Mouse (Mus musculus) cerebellum, adult 9-10 months (tissue): ENCODE measurements around the gene P2ry2.
A peak's percentile ranks its signal among the peaks of the same experiment; 100 is the strongest.

Experiments used
- DNase-seq: peaks from one replicate; pipeline ENCODE4 v3.0.0; 2022

Gene P2ry2

GRCm38 (mm10) chr7:101012541-101012940, at the start of gene P2ry2:
P2ry2 (minus strand) TSS chr7:101012866.
- DNase-seq: no peak

GRCm38 (mm10) chr7:101062246-101062645, 49.6 kb upstream of the P2ry2 start:
- DNase-seq: peak; percentile 11

DNA sequence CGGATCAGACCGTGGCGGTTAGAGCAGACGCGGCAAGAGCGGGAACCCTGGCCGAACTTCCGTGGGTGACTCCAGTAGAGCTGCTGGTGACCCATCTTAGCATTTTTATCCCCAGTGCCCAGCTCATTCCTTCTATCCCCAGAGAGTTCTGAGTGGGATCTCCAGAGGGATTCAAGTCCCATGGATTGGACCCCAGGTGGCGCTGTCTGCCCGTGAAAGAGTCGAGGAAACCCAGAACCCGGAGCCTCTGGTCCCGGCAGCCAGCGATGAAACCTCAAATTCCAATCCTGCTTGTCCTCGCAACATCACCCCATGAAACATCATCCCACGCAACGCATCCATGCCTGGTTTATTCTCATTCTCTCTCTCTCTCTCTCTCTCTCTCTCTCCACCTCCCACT, 48.7 kb upstream of the P2ry2 start:
- peak; percentile 83 for DNase-seq

DNA sequence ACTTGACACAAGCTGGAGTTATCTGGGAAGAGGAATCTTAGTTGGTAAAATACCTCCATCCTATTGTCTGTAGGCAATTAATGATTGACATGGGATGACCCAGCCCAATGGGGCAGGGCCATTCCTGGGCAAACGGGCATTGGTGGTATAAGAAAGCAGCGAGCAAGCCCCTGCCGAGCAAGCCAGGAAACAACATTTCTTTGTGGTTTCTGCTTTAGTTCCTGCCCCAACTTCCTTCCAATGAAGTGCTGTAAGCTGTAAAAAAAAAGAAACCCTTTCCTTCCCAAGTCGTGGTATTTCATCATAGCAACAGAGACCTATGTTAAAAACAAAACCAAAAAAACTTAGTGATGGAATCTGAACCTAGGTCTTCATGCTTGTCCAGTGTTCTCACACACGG, 47.8 kb upstream of the P2ry2 start:
- no peak for DNase-seq

DNA sequence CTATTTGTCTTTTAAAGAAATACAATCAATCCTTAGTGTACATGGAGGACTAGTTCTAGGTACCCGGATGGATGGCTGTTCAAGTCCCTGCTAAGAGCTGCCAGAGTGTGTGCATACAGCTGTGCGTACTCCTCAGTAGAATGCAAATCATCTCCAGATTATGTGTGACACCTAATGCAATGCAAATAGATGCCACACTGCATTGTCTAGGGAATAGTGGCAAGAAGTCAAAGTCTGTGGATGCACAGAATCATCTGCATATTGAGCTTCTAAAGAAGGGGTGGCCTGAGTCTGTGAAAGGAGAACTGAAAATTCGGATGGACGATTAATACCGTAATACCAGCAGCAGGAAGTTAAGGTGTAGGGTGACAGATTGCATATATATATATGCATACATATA, 46.5 kb upstream of the P2ry2 start:
- DNase-seq: no peak

GRCm38 (mm10) chr7:101057309-101057708, 44.6 kb upstream of the P2ry2 start:
- no peak for DNase-seq

DNA sequence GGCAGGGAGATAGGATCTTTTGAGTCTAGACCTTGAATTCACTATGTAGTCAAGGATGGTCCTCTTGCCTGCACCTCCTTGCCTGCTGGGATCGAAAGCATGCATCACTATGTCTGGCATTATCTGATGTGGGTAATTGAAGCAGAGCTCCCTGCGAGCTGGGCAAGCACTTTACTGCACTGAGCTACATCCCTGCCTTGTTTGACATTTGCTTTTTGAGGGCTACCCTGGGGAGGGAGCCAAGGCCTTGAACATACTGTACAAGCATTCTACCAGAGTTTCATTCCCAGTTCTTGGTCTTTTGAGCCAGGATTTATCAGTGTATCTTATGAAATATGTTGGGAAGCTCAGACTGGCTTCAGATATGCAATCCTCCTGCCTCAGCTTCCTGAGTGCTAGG, 40.5 kb upstream of the P2ry2 start:
- no peak for DNase-seq

DNA sequence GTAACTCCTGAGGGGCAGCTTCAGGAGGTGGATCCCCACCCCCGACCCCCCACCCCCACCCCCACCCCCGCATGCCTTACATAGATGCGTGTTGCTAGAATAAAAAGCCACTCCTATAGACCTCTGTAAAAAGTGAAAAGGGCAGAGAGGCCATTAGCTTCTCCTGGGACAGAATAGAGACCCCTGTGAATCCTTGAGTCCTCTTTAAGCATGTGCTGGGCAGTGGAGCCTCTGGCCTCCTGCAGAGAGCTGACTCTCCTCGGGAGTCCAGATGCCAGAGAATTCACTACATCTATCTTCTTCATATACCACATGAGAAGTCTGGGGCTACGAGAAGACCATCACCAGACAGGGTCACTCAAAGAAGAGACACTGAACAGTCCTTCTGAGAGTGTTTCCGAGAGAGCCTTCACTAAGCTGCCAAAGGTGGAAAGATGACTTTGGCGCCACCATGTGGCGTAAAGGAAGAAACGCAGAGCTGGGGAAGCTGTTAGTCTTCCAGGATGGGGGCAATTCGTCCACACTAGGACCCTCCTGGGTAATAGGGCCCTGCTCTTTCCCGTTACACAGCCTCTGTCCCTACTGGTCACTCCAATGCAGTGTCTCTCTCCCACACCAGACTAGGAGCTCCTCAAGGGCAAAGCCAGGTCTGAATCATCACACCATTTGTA, 39.0 kb upstream of the P2ry2 start:
- peak; percentile 65 for DNase-seq

GRCm38 (mm10) chr7:101050724-101051550, 38.3 kb upstream of the P2ry2 start:
- DNase-seq: no peak

DNA sequence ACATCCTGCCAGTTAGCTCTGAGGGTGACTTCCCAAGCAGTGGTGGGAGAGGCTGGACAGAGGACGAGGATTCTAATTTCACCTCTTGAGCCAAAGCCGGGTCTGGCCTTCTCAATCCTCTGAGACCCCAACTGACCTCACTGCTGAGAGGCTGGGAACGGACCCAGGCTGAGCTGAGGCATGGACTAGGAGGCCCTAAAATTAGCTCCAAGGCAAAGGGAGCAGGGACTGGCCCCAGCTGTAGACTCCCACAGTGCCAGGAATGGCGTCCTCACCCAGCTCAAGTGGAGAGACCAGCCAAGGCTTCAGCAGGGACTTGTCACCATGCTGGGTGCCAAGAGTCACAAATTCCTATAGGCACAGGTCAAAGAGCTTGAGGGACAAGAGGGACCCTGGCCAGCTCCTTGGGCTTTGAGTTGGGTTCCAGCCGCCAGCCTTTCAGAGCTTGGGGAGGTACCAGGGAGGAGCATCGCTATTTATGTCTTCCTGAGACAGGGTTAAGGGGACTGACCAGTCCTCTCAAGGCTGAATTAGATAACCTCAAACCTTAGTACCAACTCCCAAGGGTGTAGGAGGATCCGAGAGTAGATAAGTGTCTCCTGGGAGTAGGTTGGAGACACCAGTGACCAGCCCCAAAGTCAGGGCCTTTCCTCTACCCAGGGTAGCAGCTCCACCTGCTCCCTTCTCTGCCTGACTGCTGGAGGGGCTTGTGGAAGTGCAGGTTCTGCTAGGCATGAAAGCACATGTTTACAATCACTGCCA, 36.8 kb upstream of the P2ry2 start:
- no peak for DNase-seq

DNA sequence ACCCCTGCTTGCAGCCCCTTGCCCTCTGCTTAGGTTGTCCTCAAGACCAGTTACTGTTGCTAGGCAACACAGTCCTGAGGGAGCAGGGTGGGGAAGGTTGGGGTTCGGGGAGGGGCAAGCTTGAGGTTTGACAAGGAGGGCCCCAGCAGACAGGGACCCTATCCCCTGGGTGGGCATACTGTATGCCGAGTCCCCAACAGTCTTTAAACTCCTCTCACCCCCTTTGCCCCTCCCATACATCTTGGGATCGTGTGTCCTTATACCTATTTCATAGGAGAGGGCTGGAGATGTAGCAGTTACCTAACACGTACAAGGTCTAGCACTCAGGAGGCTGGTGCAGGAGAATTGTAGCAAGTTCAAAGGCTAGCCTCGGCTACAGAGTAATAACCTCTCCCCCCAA, 35.6 kb upstream of the P2ry2 start:
- DNase-seq: no peak

DNA sequence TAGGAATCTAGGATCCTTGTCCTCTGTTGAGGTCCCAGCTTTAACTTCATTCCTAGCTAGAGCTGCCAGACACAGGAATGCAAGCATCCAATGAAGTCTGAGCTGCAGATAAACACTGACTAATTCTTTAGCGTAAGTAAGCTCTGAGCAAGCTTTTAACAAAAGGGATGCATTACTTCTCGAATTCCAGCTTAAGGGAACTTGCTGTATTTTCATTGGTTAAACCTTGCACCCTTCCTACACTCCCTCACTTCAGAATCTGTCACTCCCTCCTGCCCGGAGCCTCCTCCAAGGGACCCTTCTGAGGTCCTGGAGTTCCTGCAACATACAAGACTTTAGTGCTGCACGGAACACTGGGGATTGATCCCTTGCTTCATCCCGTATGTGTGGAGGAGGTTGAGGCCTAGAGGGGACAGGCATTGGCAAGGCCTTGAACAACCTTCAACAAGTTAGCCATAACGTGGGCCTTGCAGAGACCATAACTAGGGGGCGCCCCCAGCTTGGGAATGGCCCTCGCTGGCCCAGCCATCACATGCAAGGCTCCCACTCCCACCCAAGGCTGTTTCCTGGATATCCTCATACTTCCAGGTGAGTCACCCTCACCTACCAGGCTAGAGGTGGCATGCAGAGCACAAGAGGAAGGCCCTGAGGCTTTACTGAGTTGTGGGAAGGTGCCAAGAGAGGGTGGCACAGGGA, 31.3 kb upstream of the P2ry2 start:
- no peak for DNase-seq

DNA sequence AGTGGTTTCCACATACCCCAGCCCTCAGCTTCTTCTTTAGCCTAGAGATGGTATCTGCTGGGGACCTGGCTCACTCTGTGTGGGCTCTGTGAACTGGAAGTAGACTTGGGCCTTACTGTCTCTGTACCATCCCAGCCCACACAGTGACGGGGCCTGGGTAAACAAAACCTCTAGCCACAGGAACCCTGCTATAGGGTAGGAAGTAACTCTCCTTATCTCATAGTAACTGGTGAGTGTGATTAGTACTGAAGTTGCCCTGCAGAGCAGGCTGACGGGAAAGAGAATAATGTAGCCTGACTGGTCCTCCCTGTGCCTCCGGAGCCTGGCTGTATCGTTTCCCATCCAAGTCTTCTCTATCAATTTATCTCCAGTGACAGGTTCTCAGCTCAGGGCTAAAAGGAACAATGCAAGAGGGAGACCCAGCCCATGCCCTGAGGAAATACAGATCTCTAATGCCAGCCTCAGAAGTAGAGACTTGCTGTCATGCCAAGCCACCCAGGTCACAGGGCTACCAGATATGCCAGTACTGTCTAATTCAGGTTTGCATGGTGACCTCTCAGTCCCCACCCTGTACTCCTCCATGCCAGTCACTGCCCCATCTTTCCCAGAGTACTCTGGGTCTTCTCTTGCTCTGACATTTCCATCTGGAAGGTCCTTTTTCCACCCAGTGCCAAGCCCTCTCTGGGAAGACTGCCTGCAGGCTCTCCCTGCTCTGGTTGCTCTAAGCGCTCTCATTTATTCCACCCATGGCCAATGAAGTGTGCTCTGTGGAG, 29.5 kb upstream of the P2ry2 start:
- DNase-seq: no peak

- DNase-seq: no peak
Observed at GRCm38 (mm10) chr7:101041544-101041943, 28.9 kb upstream of the P2ry2 start.

GRCm38 (mm10) chr7:101033371-101033770, 20.7 kb upstream of the P2ry2 start:
- no peak for DNase-seq

GRCm38 (mm10) chr7:101031234-101031633, 18.6 kb upstream of the P2ry2 start:
- no peak for DNase-seq

DNA sequence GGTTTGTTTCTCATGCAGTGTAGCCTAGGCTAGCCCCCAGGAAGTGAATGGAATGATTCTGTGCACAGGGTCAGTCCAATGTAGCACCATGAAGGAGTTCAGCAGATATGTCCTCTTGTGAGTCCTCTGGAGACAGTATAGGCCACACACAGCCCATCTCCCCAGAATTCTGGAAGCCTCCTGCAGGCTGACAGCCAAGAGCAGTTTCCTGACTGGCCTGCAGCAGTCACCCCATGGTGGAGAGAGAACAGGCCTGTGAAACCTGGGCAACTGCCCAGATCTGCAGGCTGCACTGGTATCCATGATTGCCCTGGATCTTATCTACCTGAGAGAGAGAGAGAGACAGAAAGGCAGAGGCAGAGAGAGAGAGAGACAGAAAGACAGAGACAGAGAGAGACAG, 18.1 kb upstream of the P2ry2 start:
- DNase-seq: peak; percentile 67

DNA sequence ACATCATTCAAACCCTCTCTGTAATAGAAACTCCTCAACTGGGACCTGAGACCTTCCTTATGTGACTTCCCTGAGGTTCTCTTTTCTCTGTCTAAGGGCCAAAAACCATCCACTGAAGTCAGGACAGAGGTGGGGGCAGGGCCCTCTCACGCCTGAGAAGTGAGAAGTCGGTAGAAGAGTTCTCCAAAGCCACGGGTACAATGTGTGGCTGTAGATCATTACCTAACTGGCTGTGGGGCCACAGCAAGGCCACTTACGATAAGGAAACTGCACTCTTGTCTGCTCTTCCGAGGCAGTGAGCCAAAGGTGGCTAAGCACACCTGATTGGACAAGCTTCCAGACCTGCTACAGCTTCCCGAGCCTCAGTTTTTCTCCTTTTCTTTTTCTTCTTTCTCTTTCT, 16.8 kb upstream of the P2ry2 start:
- DNase-seq: no peak

DNA sequence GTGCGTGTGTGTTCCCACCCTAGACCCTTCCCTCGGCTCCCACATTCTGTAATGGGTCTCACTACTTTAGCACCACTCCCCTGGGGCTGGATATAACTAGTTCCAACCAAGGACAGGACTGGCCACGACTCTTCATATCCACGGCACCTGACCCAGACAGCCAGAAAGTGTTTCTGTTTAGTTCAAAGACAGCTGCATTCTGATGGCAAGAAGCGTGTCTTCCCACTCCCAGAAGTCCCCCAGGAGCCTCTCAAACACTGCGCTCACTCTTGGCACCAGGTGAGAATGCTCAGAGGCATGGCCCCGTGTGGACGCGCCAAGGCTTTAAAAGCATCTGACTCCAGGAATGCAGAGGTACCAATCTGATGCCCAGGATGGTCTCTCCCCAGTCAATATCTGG, 16.3 kb upstream of the P2ry2 start:
- no peak for DNase-seq

- no peak for DNase-seq
Observed at GRCm38 (mm10) chr7:101028444-101028757, 15.7 kb upstream of the P2ry2 start.

GRCm38 (mm10) chr7:101027623-101028443, 15.2 kb upstream of the P2ry2 start:
- no peak for DNase-seq

GRCm38 (mm10) chr7:101026836-101027235, 14.2 kb upstream of the P2ry2 start:
- DNase-seq: no peak
